Mouse (Mus musculus) kidney, embryonic 14.5 days (tissue): ENCODE results near the gene Mrps14. TPM values are rescaled to one million over a fixed set of nuclear protein-coding genes. Genes with fewer than 3 reads are reported as not detected.

ENCODE experiments used
- ATAC-seq: fragments of 200-750 bp; cut with Nextera tagmentation; 2 replicates; pipeline ENCODE4 v1.8.0; 2017; ENCODE audit warnings: moderate number of reproducible peaks, mild to moderate bottlenecking, moderate TSS enrichment, moderate library complexity; ENCODE audit not compliant: low FRiP score, low TSS enrichment
- H3K27ac ChIP-seq: fragments of 300-500 bp; sonication (generic); 2 replicates; pipeline ENCODE4 v1.5.1; 2014; ENCODE audit warnings: low read depth, mild to moderate bottlenecking, low read length, moderate library complexity, mixed read lengths
- H3K27me3 ChIP-seq: fragments of 300-500 bp; sonication (generic); 2 replicates; pipeline ENCODE4 v1.6.1; 2014; ENCODE audit warnings: mild to moderate bottlenecking, low read length; ENCODE audit not compliant: control insufficient read depth, insufficient read depth
- H3K36me3 ChIP-seq: fragments of 300-500 bp; sonication (generic); 2 replicates; pipeline ENCODE4 v1.6.1; 2014; ENCODE audit warnings: low read length, mixed read lengths; ENCODE audit not compliant: control insufficient read depth, insufficient read depth
- H3K4me1 ChIP-seq: fragments of 300-500 bp; sonication (generic); 2 replicates; pipeline ENCODE4 v1.6.1; 2014; ENCODE audit warnings: low read length, mixed read lengths; ENCODE audit not compliant: control insufficient read depth, insufficient read depth
- H3K4me2 ChIP-seq: fragments of 300-500 bp; sonication (generic); replicated peaks from 2 replicates; pipeline ENCODE4 v1.6.1; 2014; ENCODE audit warnings: low read depth, mild to moderate bottlenecking, low read length
- H3K4me3 ChIP-seq: fragments of 300-500 bp; sonication (generic); 2 replicates; pipeline ENCODE4 v1.5.1; 2014; ENCODE audit warnings: mild to moderate bottlenecking, low read length
- H3K9ac ChIP-seq: fragments of 300-500 bp; sonication (generic); 2 replicates; pipeline ENCODE4 v1.6.1; 2014; ENCODE audit warnings: low read depth, mild to moderate bottlenecking, low read length, moderate library complexity
- H3K9me3 ChIP-seq: fragments of 300-500 bp; sonication (generic); 2 replicates; pipeline ENCODE4 v1.6.1; 2016; ENCODE audit warnings: low read length; ENCODE audit not compliant: control insufficient read depth
- WGBS: fragments of 180-500 bp; shearing (Covaris S2); extraction: QIAGEN DNeasy Blood & Tissue Kit; methylation state at CpG from one replicate; pipeline ENCODE4 v1.1.7; 2014; 5-methylcytosine and 5-hydroxymethylcytosine counted together
- polyA plus RNA-seq: library from polyadenylated mRNA; unstranded; fragments of >200 nt; fragmentation: Nextera tagmentation; extraction: Ambion mirVana; gene quantifications from 2 replicates; pipeline ENCODE4 v1.2.1, GENCODE M21; 2014

Mrps14 gene
- polyA plus RNA-seq, 1 experiment from 2014 or later, result 250 TPM

- H3K27ac ChIP-seq, result no peak overlapping the region
- H3K27me3 ChIP-seq, result no peaks in the 10 kb centered on the region
- H3K36me3 ChIP-seq, result no peaks in the 10 kb centered on the region
- no peaks in the 10 kb centered on the region for H3K4me1 ChIP-seq
- no peak overlapping the region for H3K4me3 ChIP-seq
- H3K4me2 ChIP-seq, result no peak overlapping the region
- no peaks in the 10 kb centered on the region for H3K9me3 ChIP-seq
- ATAC-seq, result no peak
- H3K9ac ChIP-seq, result no peak overlapping the region
- 98% methylated on average over 2 of the region's 2 CpGs for WGBS
Observed at GRCm38 (mm10) chr1:160237981-160238380, 43.0 kb downstream of the Mrps14 start.

GRCm38 (mm10) chr1:160238852-160239443, 43.9 kb downstream of the Mrps14 start:
- Histone ChIP-seq H3K27me3 (no peaks in the 10 kb centered on the region), H3K9ac (no peak overlapping the region), H3K4me1 (no peaks in the 10 kb centered on the region), H3K9me3 (no peaks in the 10 kb centered on the region), H3K4me3 (no peak overlapping the region), H3K4me2 (no peak overlapping the region), H3K27ac (no peak overlapping the region), H3K36me3 (no peaks in the 10 kb centered on the region)
- no peak for ATAC-seq
- WGBS, result 97% methylated on average over 1 of the region's 1 CpGs

GRCm38 (mm10) chr1:160240091-160240490, 45.1 kb downstream of the Mrps14 start:
- 91% methylated on average over 2 of the region's 2 CpGs for WGBS
- Histone ChIP-seq H3K4me1 (no peaks in the 10 kb centered on the region), H3K9ac (no peak overlapping the region), H3K27ac (no peak overlapping the region), H3K9me3 (no peaks in the 10 kb centered on the region), H3K4me3 (no peak overlapping the region), H3K36me3 (no peaks in the 10 kb centered on the region), H3K4me2 (no peak overlapping the region), H3K27me3 (no peaks in the 10 kb centered on the region)
- no peak for ATAC-seq

- no peaks in the 10 kb centered on the region for H3K9me3 ChIP-seq
- ATAC-seq, result no peak
- H3K4me3 ChIP-seq, result no peak overlapping the region
- H3K4me1 ChIP-seq, result no peaks in the 10 kb centered on the region
- H3K36me3 ChIP-seq, result no peaks in the 10 kb centered on the region
- H3K27me3 ChIP-seq, result no peaks in the 10 kb centered on the region
- H3K27ac ChIP-seq, result no peak overlapping the region
- H3K9ac ChIP-seq, result no peak overlapping the region
- no peak overlapping the region for H3K4me2 ChIP-seq
- WGBS, result 95% methylated on average over 5 of the region's 5 CpGs
Observed at GRCm38 (mm10) chr1:160244689-160245088, 49.7 kb downstream of the Mrps14 start.

- no peaks in the 10 kb centered on the region for H3K9me3 ChIP-seq
- 75% methylated on average over 2 of the region's 2 CpGs for WGBS
- H3K27me3 ChIP-seq, result no peaks in the 10 kb centered on the region
- no peak for ATAC-seq
- H3K4me1 ChIP-seq, result no peaks in the 10 kb centered on the region
- H3K4me3 ChIP-seq, result no peak overlapping the region
- no peak overlapping the region for H3K9ac ChIP-seq
- no peak overlapping the region for H3K27ac ChIP-seq
- no peaks in the 10 kb centered on the region for H3K36me3 ChIP-seq
- H3K4me2 ChIP-seq, result no peak overlapping the region
Observed at GRCm38 (mm10) chr1:160245954-160246353, 50.9 kb downstream of the Mrps14 start.

GRCm38 (mm10) chr1:160246844-160247243, 51.8 kb downstream of the Mrps14 start:
- H3K27ac ChIP-seq, result no peak overlapping the region
- no peaks in the 10 kb centered on the region for H3K4me1 ChIP-seq
- no peak overlapping the region for H3K4me2 ChIP-seq
- WGBS, result 79% methylated on average over 4 of the region's 4 CpGs
- H3K9me3 ChIP-seq, result no peaks in the 10 kb centered on the region
- H3K27me3 ChIP-seq, result no peaks in the 10 kb centered on the region
- ATAC-seq, result no peak
- no peaks in the 10 kb centered on the region for H3K36me3 ChIP-seq
- no peak overlapping the region for H3K4me3 ChIP-seq
- no peak overlapping the region for H3K9ac ChIP-seq

- 81% methylated on average over 9 of the region's 9 CpGs for WGBS
- no peak overlapping the region for H3K27ac ChIP-seq
- no peaks in the 10 kb centered on the region for H3K36me3 ChIP-seq
- H3K27me3 ChIP-seq, result no peaks in the 10 kb centered on the region
- H3K9me3 ChIP-seq, result no peaks in the 10 kb centered on the region
- no peak overlapping the region for H3K9ac ChIP-seq
- H3K4me1 ChIP-seq, result no peaks in the 10 kb centered on the region
- H3K4me3 ChIP-seq, result no peak overlapping the region
- ATAC-seq, result no peak
- H3K4me2 ChIP-seq, result no peak overlapping the region
Observed at GRCm38 (mm10) chr1:160247473-160247872, 52.5 kb downstream of the Mrps14 start.

- Histone ChIP-seq H3K4me2 (no peak overlapping the region), H3K27ac (no peak overlapping the region), H3K9ac (no peak overlapping the region), H3K27me3 (no peaks in the 10 kb centered on the region), H3K9me3 (peaks cover 2% of the 10 kb centered on the region; the same call in 1 of the 2 replicates), H3K4me1 (no peaks in the 10 kb centered on the region), H3K36me3 (no peaks in the 10 kb centered on the region), H3K4me3 (no peak overlapping the region)
- 78% methylated on average over 3 of the region's 3 CpGs for WGBS
- ATAC-seq, result no peak
Observed at GRCm38 (mm10) chr1:160249786-160250185, 54.8 kb downstream of the Mrps14 start.

GRCm38 (mm10) chr1:160250782-160251181, 55.8 kb downstream of the Mrps14 start:
- 59% methylated on average over 4 of the region's 4 CpGs for WGBS
- Histone ChIP-seq H3K9me3 (peaks cover 2% of the 10 kb centered on the region; the same call in 1 of the 2 replicates), H3K9ac (no peak overlapping the region), H3K4me1 (no peaks in the 10 kb centered on the region), H3K4me3 (no peak overlapping the region), H3K27ac (no peak overlapping the region), H3K27me3 (no peaks in the 10 kb centered on the region), H3K36me3 (no peaks in the 10 kb centered on the region), H3K4me2 (no peak overlapping the region)
- ATAC-seq, result no peak
